Mouse (Mus musculus): ENCODE measurements around the gene Ccr3.

GRCm38 (mm10) chr9:123975630-123976029 lies 46.1 kb upstream of the Ccr3 start:
- no peak for TF ChIP-seq CTCF (IDR thresholded peaks at IDR 0.05; ENCODE audit: borderline replicate concordance, extremely low read depth, insufficient read depth, insufficient read length)
- no peak for TF ChIP-seq POLR2A (IDR thresholded peaks at IDR 0.05; ENCODE audit: borderline replicate concordance, extremely low read depth, insufficient read depth, insufficient read length, poor library complexity, severe bottlenecking)

Data from brain, embryonic 14.5 days (tissue).